Mouse (Mus musculus): Measurements from ENCODE around the gene Gm49354.

DNA sequence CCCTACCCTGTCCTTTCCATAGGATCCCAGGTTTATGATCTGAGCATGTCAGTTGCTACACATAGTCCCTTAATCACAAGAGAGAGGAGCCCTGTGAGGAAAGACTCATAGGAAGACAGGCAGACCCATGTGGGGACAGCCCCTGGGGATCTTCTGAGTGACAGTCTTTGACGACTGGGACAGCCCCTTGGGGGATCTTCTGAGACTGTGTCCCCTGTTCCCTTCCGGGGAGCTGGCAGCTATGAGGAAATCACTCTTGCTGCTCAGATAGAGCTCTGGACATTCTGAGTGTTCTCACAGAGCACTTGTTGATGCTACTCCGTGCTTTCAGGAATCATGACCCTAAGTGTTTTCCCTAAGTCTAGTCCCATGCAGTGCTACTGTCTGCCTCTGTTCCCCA is 68.3 kb downstream of the Gm49354 start:
- TF ChIP-seq CTCF (IDR thresholded peaks at IDR 0.05; ENCODE audit: low read depth) (no peak), EP300 (IDR thresholded peaks at IDR 0.05; ENCODE audit: low read depth) (no peak)
